Mouse (Mus musculus): Measurements from ENCODE around the gene Nav2.

DNA sequence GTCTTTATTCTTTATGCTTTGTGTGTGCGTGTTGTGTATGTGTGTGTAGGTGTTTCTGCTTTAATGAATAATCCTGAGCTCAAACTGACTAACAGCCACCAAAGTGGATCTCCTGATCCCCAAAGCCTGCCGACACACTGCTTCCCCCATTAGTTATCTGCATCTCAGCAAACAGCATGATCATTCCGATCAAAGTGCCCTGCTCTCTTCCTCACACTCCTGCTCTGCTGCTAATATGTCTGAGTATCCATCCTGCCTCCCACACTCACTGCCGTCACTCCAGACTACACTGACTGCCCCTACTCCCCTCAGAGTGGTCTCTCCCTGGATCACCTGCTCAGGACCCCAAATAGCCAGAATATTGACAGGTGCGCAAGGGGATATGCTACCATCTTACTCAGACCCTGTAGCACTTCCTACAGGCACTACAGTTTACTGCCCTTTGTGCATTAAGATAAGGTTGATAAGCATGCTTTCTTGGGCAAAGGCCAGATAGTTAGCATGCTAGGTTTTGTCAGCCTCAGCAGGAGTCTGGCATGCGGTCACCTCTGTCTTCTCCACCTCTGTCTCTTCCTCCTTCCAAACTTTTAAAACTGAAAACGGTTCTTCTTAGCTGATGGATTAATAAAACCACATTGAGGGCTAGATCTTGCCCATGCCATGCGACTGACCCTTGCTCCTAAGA lies 382.8 kb downstream of the Nav2 start:
- TF ChIP-seq POLR2A (IDR thresholded peaks at IDR 0.05; ENCODE audit: insufficient read depth, low read depth, low read length) (no peak), CTCF (IDR thresholded peaks at IDR 0.05) (no peak), EP300 (IDR thresholded peaks at IDR 0.05; ENCODE audit: insufficient read depth, low read depth, low read length) (no peak)

Measured in heart, adult 2 months (tissue).